Mouse (Mus musculus) kidney, embryonic 14.5 days (tissue): Measurements from ENCODE around the gene Tmem8b. TPM values are rescaled to one million over a fixed set of nuclear protein-coding genes. Genes with fewer than 3 reads are reported as not detected.

ENCODE experiments used
- ATAC-seq: fragments of 200-750 bp; cut with Nextera tagmentation; 2 replicates; pipeline ENCODE4 v1.8.0; 2017; ENCODE audit warnings: moderate number of reproducible peaks, mild to moderate bottlenecking, moderate TSS enrichment, moderate library complexity; ENCODE audit not compliant: low FRiP score, low TSS enrichment
- H3K27ac ChIP-seq: fragments of 300-500 bp; sonication (generic); 2 replicates; pipeline ENCODE4 v1.5.1; 2014; ENCODE audit warnings: low read depth, mild to moderate bottlenecking, low read length, moderate library complexity, mixed read lengths
- H3K27me3 ChIP-seq: fragments of 300-500 bp; sonication (generic); 2 replicates; pipeline ENCODE4 v1.6.1; 2014; ENCODE audit warnings: mild to moderate bottlenecking, low read length; ENCODE audit not compliant: control insufficient read depth, insufficient read depth
- H3K36me3 ChIP-seq: fragments of 300-500 bp; sonication (generic); 2 replicates; pipeline ENCODE4 v1.6.1; 2014; ENCODE audit warnings: low read length, mixed read lengths; ENCODE audit not compliant: control insufficient read depth, insufficient read depth
- H3K4me1 ChIP-seq: fragments of 300-500 bp; sonication (generic); 2 replicates; pipeline ENCODE4 v1.6.1; 2014; ENCODE audit warnings: low read length, mixed read lengths; ENCODE audit not compliant: control insufficient read depth, insufficient read depth
- H3K4me2 ChIP-seq: fragments of 300-500 bp; sonication (generic); replicated peaks from 2 replicates; pipeline ENCODE4 v1.6.1; 2014; ENCODE audit warnings: low read depth, mild to moderate bottlenecking, low read length
- H3K4me3 ChIP-seq: fragments of 300-500 bp; sonication (generic); 2 replicates; pipeline ENCODE4 v1.5.1; 2014; ENCODE audit warnings: mild to moderate bottlenecking, low read length
- H3K9ac ChIP-seq: fragments of 300-500 bp; sonication (generic); 2 replicates; pipeline ENCODE4 v1.6.1; 2014; ENCODE audit warnings: low read depth, mild to moderate bottlenecking, low read length, moderate library complexity
- H3K9me3 ChIP-seq: fragments of 300-500 bp; sonication (generic); 2 replicates; pipeline ENCODE4 v1.6.1; 2016; ENCODE audit warnings: low read length; ENCODE audit not compliant: control insufficient read depth
- WGBS: fragments of 180-500 bp; shearing (Covaris S2); extraction: QIAGEN DNeasy Blood & Tissue Kit; methylation state at CpG from one replicate; pipeline ENCODE4 v1.1.7; 2014; 5-methylcytosine and 5-hydroxymethylcytosine counted together
- polyA plus RNA-seq: library from polyadenylated mRNA; unstranded; fragments of >200 nt; fragmentation: Nextera tagmentation; extraction: Ambion mirVana; gene quantifications from 2 replicates; pipeline ENCODE4 v1.2.1, GENCODE M21; 2014

The Tmem8b gene
- polyA plus RNA-seq, 1 experiment from 2014 or later: 3.2 TPM

- H3K4me2 ChIP-seq: no peak overlapping the region
- no peak overlapping the region for H3K9ac ChIP-seq
- H3K4me3 ChIP-seq: no peak overlapping the region
- H3K4me1 ChIP-seq: peaks cover 5% of the 10 kb centered on the region; the same call in 1 of the 2 replicates
- no peak overlapping the region for H3K27ac ChIP-seq
- H3K27me3 ChIP-seq: no peaks in the 10 kb centered on the region
- ATAC-seq: no peak
- WGBS: 39% methylated on average over 1 of the region's 1 CpGs
- H3K9me3 ChIP-seq: no peaks in the 10 kb centered on the region
- no peaks in the 10 kb centered on the region for H3K36me3 ChIP-seq
These were observed 56.0 kb downstream of the Tmem8b start for GRCm38 (mm10) chr4:43724764-43725163.

- H3K4me1 ChIP-seq: peaks cover 11% of the 10 kb centered on the region; the same call in 1 of the 2 replicates
- H3K27me3 ChIP-seq: no peaks in the 10 kb centered on the region
- no peak overlapping the region for H3K27ac ChIP-seq
- no peak overlapping the region for H3K4me2 ChIP-seq
- no peak overlapping the region for H3K4me3 ChIP-seq
- H3K9ac ChIP-seq: no peak overlapping the region
- WGBS: 68% methylated on average over 12 of the region's 12 CpGs
- ATAC-seq: no peak
- H3K36me3 ChIP-seq: no peaks in the 10 kb centered on the region
- H3K9me3 ChIP-seq: no peaks in the 10 kb centered on the region
These were observed 57.6 kb downstream of the Tmem8b start for GRCm38 (mm10) chr4:43726228-43726993.

GRCm38 (mm10) chr4:43726995-43727394 lies 58.2 kb downstream of the Tmem8b start, which contains the start of gene Hrct1:
TSS of gene Hrct1 (plus strand) at chr4:43727188.
- Histone ChIP-seq H3K9ac (no peak within 1 kb of the TSS), H3K4me1 (peaks cover 11% of the 10 kb centered on the region; the same call in 1 of the 2 replicates), H3K4me3 (no peak within 1 kb of the TSS), H3K27ac (0 out of 2 replicates have a peak within 1 kb of the TSS, but pooled peaks have one; percentile 8), H3K4me2 (no peak within 1 kb of the TSS), H3K36me3 (no peaks in the 10 kb centered on the region), H3K27me3 (no peaks in the 10 kb centered on the region), H3K9me3 (no peaks in the 10 kb centered on the region)
- WGBS: 35% methylated on average over 3 of the region's 3 CpGs
- ATAC-seq: peak; percentile 58

- Histone ChIP-seq H3K27me3 (no peaks in the 10 kb centered on the region), H3K4me1 (peaks cover 11% of the 10 kb centered on the region; the same call in 1 of the 2 replicates), H3K9me3 (no peaks in the 10 kb centered on the region), H3K9ac (no peak overlapping the region), H3K36me3 (no peaks in the 10 kb centered on the region), H3K4me3 (no peak overlapping the region), H3K27ac (0 out of 2 replicates have a peak overlapping the region, but pooled peaks have one; percentile 8), H3K4me2 (no peak overlapping the region)
- WGBS: 75% methylated on average over 7 of the region's 7 CpGs
- ATAC-seq: no peak; the same call in 1 of the 2 replicates
These were observed 59.2 kb downstream of the Tmem8b start for GRCm38 (mm10) chr4:43727718-43728575.

- Histone ChIP-seq H3K27me3 (no peaks in the 10 kb centered on the region), H3K36me3 (no peaks in the 10 kb centered on the region), H3K9ac (no peak overlapping the region), H3K4me3 (no peak overlapping the region), H3K4me1 (peaks cover 11% of the 10 kb centered on the region; the same call in 1 of the 2 replicates), H3K4me2 (no peak overlapping the region), H3K27ac (no peak overlapping the region), H3K9me3 (no peaks in the 10 kb centered on the region)
- no peak; the same call in 1 of the 2 replicates for ATAC-seq
- WGBS: 57% methylated on average over 5 of the region's 5 CpGs
These were observed 59.8 kb downstream of the Tmem8b start for GRCm38 (mm10) chr4:43728576-43728954.

- Histone ChIP-seq H3K4me2 (no peak overlapping the region), H3K9me3 (no peaks in the 10 kb centered on the region), H3K27ac (no peak overlapping the region), H3K27me3 (no peaks in the 10 kb centered on the region), H3K36me3 (no peaks in the 10 kb centered on the region), H3K4me1 (peaks cover 11% of the 10 kb centered on the region; the same call in 1 of the 2 replicates), H3K4me3 (no peak overlapping the region), H3K9ac (no peak overlapping the region)
- ATAC-seq: no peak
- 70% methylated on average over 3 of the region's 3 CpGs for WGBS
These were observed 60.4 kb downstream of the Tmem8b start for GRCm38 (mm10) chr4:43729126-43729525.

GRCm38 (mm10) chr4:43729794-43730550 lies 61.2 kb downstream of the Tmem8b start, which contains the start of gene Spaar:
TSS of gene Spaar (plus strand) at chr4:43730034.
- no peak for ATAC-seq
- H3K4me1 ChIP-seq: peaks cover 11% of the 10 kb centered on the region; the same call in 1 of the 2 replicates
- no peak within 1 kb of the TSS for H3K27ac ChIP-seq
- WGBS: 54% methylated on average over 14 of the region's 14 CpGs
- H3K27me3 ChIP-seq: no peaks in the 10 kb centered on the region
- no peaks in the 10 kb centered on the region for H3K36me3 ChIP-seq
- H3K9ac ChIP-seq: no peak within 1 kb of the TSS
- no peak within 1 kb of the TSS for H3K4me2 ChIP-seq
- no peak within 1 kb of the TSS for H3K4me3 ChIP-seq
- no peaks in the 10 kb centered on the region for H3K9me3 ChIP-seq

- 66% methylated on average over 21 of the region's 21 CpGs for WGBS
- Histone ChIP-seq H3K4me2 (no peak overlapping the region), H3K4me1 (peaks cover 11% of the 10 kb centered on the region; the same call in 1 of the 2 replicates)
These were observed 62.1 kb downstream of the Tmem8b start for GRCm38 (mm10) chr4:43730750-43731297.

More at GRCm38 (mm10) chr4:43730750-43731297, 62.1 kb downstream of the Tmem8b start:
- H3K9ac ChIP-seq: no peak overlapping the region
- no peak overlapping the region for H3K4me3 ChIP-seq
- H3K27me3 ChIP-seq: no peaks in the 10 kb centered on the region
- H3K36me3 ChIP-seq: no peaks in the 10 kb centered on the region
- ATAC-seq: no peak
- H3K9me3 ChIP-seq: no peaks in the 10 kb centered on the region
- H3K27ac ChIP-seq: no peak overlapping the region
